Mouse (Mus musculus): ENCODE data around the gene Fhad1. TPM values are rescaled to one million over a fixed set of nuclear protein-coding genes. Genes with fewer than 3 reads are reported as not detected.
A peak's percentile ranks its signal among the peaks of the same experiment; 100 is the strongest.

Gene Fhad1
- polyA plus RNA-seq, 1 experiment from 2014 or later: 0.64 TPM

- ATAC-seq (ENCODE audit: insufficient number of reproducible peaks, low FRiP score, low TSS enrichment, low read depth) (no peak), DNase-seq (ENCODE audit: low spot score) (no peak)
- Histone ChIP-seq H3K36me3 (ENCODE audit: control insufficient read depth, insufficient read depth, low read length) (no peaks in the 10 kb centered on the region), H3K4me1 (ENCODE audit: control insufficient read depth, insufficient read depth, low read length) (peaks cover 6% of the 10 kb centered on the region; the same call in 1 of the 2 replicates), H3K9ac (ENCODE audit: low read length) (no peak overlapping the region), H3K4me3 (ENCODE audit: low read depth, low read length) (no peak overlapping the region), H3K27ac (replicated peaks; ENCODE audit: low read depth, low read length) (no peak overlapping the region), H3K27me3 (ENCODE audit: control insufficient read depth, insufficient read depth, low read length) (no peaks in the 10 kb centered on the region), H3K9me3 (ENCODE audit: control insufficient read depth, low read length) (no peaks in the 10 kb centered on the region), H3K4me2 (ENCODE audit: low read depth, severe bottlenecking) (no peak overlapping the region)
- WGBS: 86% methylated on average over 5 of the region's 5 CpGs
These were observed 145.3 kb downstream of the Fhad1 start for GRCm38 (mm10) chr4:141869436-141870215.

- Histone ChIP-seq H3K9ac (ENCODE audit: low read length) (no peak overlapping the region), H3K4me1 (ENCODE audit: control insufficient read depth, insufficient read depth, low read length) (peaks cover 3% of the 10 kb centered on the region; the same call in 1 of the 2 replicates), H3K4me3 (ENCODE audit: low read depth, low read length) (no peak overlapping the region), H3K4me2 (ENCODE audit: low read depth, severe bottlenecking) (no peak overlapping the region), H3K9me3 (ENCODE audit: control insufficient read depth, low read length) (no peaks in the 10 kb centered on the region), H3K36me3 (ENCODE audit: control insufficient read depth, insufficient read depth, low read length) (no peaks in the 10 kb centered on the region), H3K27ac (replicated peaks; ENCODE audit: low read depth, low read length) (no peak overlapping the region), H3K27me3 (ENCODE audit: control insufficient read depth, insufficient read depth, low read length) (no peaks in the 10 kb centered on the region)
- ATAC-seq (ENCODE audit: insufficient number of reproducible peaks, low FRiP score, low TSS enrichment, low read depth) (no peak), DNase-seq (ENCODE audit: low spot score) (no peak)
- 77% methylated on average over 10 of the region's 10 CpGs for whole genome bisulfite sequencing
These were observed 146.8 kb downstream of the Fhad1 start for GRCm38 (mm10) chr4:141868051-141868450.

- no peak overlapping the region for H3K9ac ChIP-seq (ENCODE audit: low read length)
- peaks cover 3% of the 10 kb centered on the region; the same call in 1 of the 2 replicates for H3K4me1 ChIP-seq (ENCODE audit: control insufficient read depth, insufficient read depth, low read length)
- no peaks in the 10 kb centered on the region for H3K36me3 ChIP-seq (ENCODE audit: control insufficient read depth, insufficient read depth, low read length)
- DNase-seq (ENCODE audit: low spot score) (no peak), ATAC-seq (ENCODE audit: insufficient number of reproducible peaks, low FRiP score, low TSS enrichment, low read depth) (no peak)
- WGBS: 51% methylated on average over 4 of the region's 4 CpGs
- H3K27me3 ChIP-seq (ENCODE audit: control insufficient read depth, insufficient read depth, low read length): no peaks in the 10 kb centered on the region
- H3K9me3 ChIP-seq (ENCODE audit: control insufficient read depth, low read length): no peaks in the 10 kb centered on the region
- no peak overlapping the region for H3K4me2 ChIP-seq (ENCODE audit: low read depth, severe bottlenecking)
- no peak overlapping the region for H3K4me3 ChIP-seq (ENCODE audit: low read depth, low read length)
- H3K27ac ChIP-seq (replicated peaks; ENCODE audit: low read depth, low read length): no peak overlapping the region
These were observed 147.4 kb downstream of the Fhad1 start for GRCm38 (mm10) chr4:141867498-141867897.

GRCm38 (mm10) chr4:141866933-141867490, 147.9 kb downstream of the Fhad1 start:
- H3K4me1 ChIP-seq (ENCODE audit: control insufficient read depth, insufficient read depth, low read length): peaks cover 2% of the 10 kb centered on the region; the same call in 1 of the 2 replicates
- WGBS: 42% methylated on average over 10 of the region's 10 CpGs
- H3K27me3 ChIP-seq (ENCODE audit: control insufficient read depth, insufficient read depth, low read length): no peaks in the 10 kb centered on the region
- no peaks in the 10 kb centered on the region for H3K36me3 ChIP-seq (ENCODE audit: control insufficient read depth, insufficient read depth, low read length)
- no peak for ATAC-seq (ENCODE audit: insufficient number of reproducible peaks, low FRiP score, low TSS enrichment, low read depth)
- no peak overlapping the region for H3K27ac ChIP-seq (replicated peaks; ENCODE audit: low read depth, low read length)
- H3K4me2 ChIP-seq (ENCODE audit: low read depth, severe bottlenecking): no peak overlapping the region
- H3K4me3 ChIP-seq (ENCODE audit: low read depth, low read length): no peak overlapping the region
- H3K9ac ChIP-seq (ENCODE audit: low read length): no peak overlapping the region
- no peak for DNase-seq (ENCODE audit: low spot score)
- no peaks in the 10 kb centered on the region for H3K9me3 ChIP-seq (ENCODE audit: control insufficient read depth, low read length)

GRCm38 (mm10) chr4:141865600-141865999, 149.3 kb downstream of the Fhad1 start:
- no peak for DNase-seq (ENCODE audit: low spot score)
- Histone ChIP-seq H3K4me2 (ENCODE audit: low read depth, severe bottlenecking) (no peak overlapping the region), H3K27me3 (ENCODE audit: control insufficient read depth, insufficient read depth, low read length) (no peaks in the 10 kb centered on the region), H3K9ac (ENCODE audit: low read length) (no peak overlapping the region), H3K9me3 (ENCODE audit: control insufficient read depth, low read length) (no peaks in the 10 kb centered on the region), H3K4me3 (ENCODE audit: low read depth, low read length) (no peak overlapping the region), H3K36me3 (ENCODE audit: control insufficient read depth, insufficient read depth, low read length) (no peaks in the 10 kb centered on the region; the same call in 1 of the 2 replicates), H3K4me1 (ENCODE audit: control insufficient read depth, insufficient read depth, low read length) (no peaks in the 10 kb centered on the region), H3K27ac (replicated peaks; ENCODE audit: low read depth, low read length) (no peak overlapping the region)
- ATAC-seq (ENCODE audit: insufficient number of reproducible peaks, low FRiP score, low TSS enrichment, low read depth): no peak
- 87% methylated on average over 5 of the region's 5 CpGs for WGBS

GRCm38 (mm10) chr4:141865006-141865405, 149.9 kb downstream of the Fhad1 start:
- Histone ChIP-seq H3K9ac (ENCODE audit: low read length) (no peak overlapping the region), H3K4me1 (ENCODE audit: control insufficient read depth, insufficient read depth, low read length) (no peaks in the 10 kb centered on the region), H3K36me3 (ENCODE audit: control insufficient read depth, insufficient read depth, low read length) (no peaks in the 10 kb centered on the region; the same call in 1 of the 2 replicates), H3K27ac (replicated peaks; ENCODE audit: low read depth, low read length) (no peak overlapping the region), H3K27me3 (ENCODE audit: control insufficient read depth, insufficient read depth, low read length) (no peaks in the 10 kb centered on the region), H3K9me3 (ENCODE audit: control insufficient read depth, low read length) (no peaks in the 10 kb centered on the region), H3K4me2 (ENCODE audit: low read depth, severe bottlenecking) (no peak overlapping the region), H3K4me3 (ENCODE audit: low read depth, low read length) (no peak overlapping the region)
- no peak for DNase-seq (ENCODE audit: low spot score)
- ATAC-seq (ENCODE audit: insufficient number of reproducible peaks, low FRiP score, low TSS enrichment, low read depth): no peak
- WGBS: 93% methylated on average over 5 of the region's 5 CpGs

DNA sequence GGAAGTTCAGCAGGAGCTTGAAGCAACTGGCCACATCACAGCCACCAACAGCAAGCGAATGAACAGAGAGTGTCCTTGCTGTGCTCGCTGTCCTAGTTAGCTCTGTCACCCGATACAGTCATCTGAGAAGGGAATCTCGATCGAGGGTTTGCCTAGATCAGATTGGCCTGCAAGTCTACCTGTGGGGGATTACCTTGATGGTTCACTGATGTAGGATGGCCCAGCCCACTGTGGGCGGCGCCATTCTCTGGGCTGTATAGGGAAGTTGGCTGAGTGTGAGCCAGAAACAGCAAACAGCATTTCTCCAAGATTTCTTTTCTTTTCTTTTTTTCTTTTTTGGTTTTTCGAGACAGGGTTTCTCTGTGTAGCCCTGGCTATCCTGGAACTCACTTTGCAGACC, 150.4 kb downstream of the Fhad1 start:
- no peaks in the 10 kb centered on the region for H3K4me1 ChIP-seq (ENCODE audit: control insufficient read depth, insufficient read depth, low read length)
- H3K4me2 ChIP-seq (ENCODE audit: low read depth, severe bottlenecking): no peak overlapping the region
- H3K4me3 ChIP-seq (ENCODE audit: low read depth, low read length): no peak overlapping the region
- H3K9ac ChIP-seq (ENCODE audit: low read length): no peak overlapping the region
- WGBS: 96% methylated on average over 8 of the region's 8 CpGs
- H3K36me3 ChIP-seq (ENCODE audit: control insufficient read depth, insufficient read depth, low read length): peaks cover 2% of the 10 kb centered on the region; the same call in 1 of the 2 replicates
- ATAC-seq (ENCODE audit: insufficient number of reproducible peaks, low FRiP score, low TSS enrichment, low read depth) (no peak), DNase-seq (ENCODE audit: low spot score) (no peak)
- H3K27ac ChIP-seq (replicated peaks; ENCODE audit: low read depth, low read length): no peak overlapping the region
- H3K9me3 ChIP-seq (ENCODE audit: control insufficient read depth, low read length): no peaks in the 10 kb centered on the region
- no peaks in the 10 kb centered on the region for H3K27me3 ChIP-seq (ENCODE audit: control insufficient read depth, insufficient read depth, low read length)

- ATAC-seq (ENCODE audit: insufficient number of reproducible peaks, low FRiP score, low TSS enrichment, low read depth): no peak
- peak overlapping the region; percentile 27; the same call in 1 of the 2 replicates for H3K9ac ChIP-seq (ENCODE audit: low read length)
- no peaks in the 10 kb centered on the region for H3K27me3 ChIP-seq (ENCODE audit: control insufficient read depth, insufficient read depth, low read length)
- no peaks in the 10 kb centered on the region for H3K9me3 ChIP-seq (ENCODE audit: control insufficient read depth, low read length)
- no peak overlapping the region for H3K4me3 ChIP-seq (ENCODE audit: low read depth, low read length)
- H3K4me2 ChIP-seq (ENCODE audit: low read depth, severe bottlenecking): no peak overlapping the region
- 90% methylated on average over 7 of the region's 7 CpGs for WGBS
- peaks cover 2% of the 10 kb centered on the region; the same call in 1 of the 2 replicates for H3K36me3 ChIP-seq (ENCODE audit: control insufficient read depth, insufficient read depth, low read length)
- H3K4me1 ChIP-seq (ENCODE audit: control insufficient read depth, insufficient read depth, low read length): no peaks in the 10 kb centered on the region
- no peak overlapping the region for H3K27ac ChIP-seq (replicated peaks; ENCODE audit: low read depth, low read length)
- DNase-seq (ENCODE audit: low spot score): no peak
These were observed 151.1 kb downstream of the Fhad1 start for GRCm38 (mm10) chr4:141863726-141864280.
